Mouse (Mus musculus) forebrain, embryonic 10.5 days (tissue): ENCODE measurements around the gene Eci2. TPM values are rescaled to one million over a fixed set of nuclear protein-coding genes. Genes with fewer than 3 reads are reported as not detected.
"Not testable (repeated sequence)": the region's sequence is repeated elsewhere in the genome, so short reads cannot be mapped to it uniquely, and the experiment has no call there.

Experiments
- DNase-seq: peaks from one replicate; pipeline ENCODE4 v3.0.0-alpha.2; 2017; ENCODE audit warnings: low spot score; ENCODE audit errors: extremely low spot score
- H3K27ac ChIP-seq: fragments of 300-500 bp; sonication (generic); 2 replicates; pipeline ENCODE4 v1.5.1; 2016; ENCODE audit warnings: mild to moderate bottlenecking
- H3K27me3 ChIP-seq: fragments of 300-500 bp; sonication (generic); 2 replicates; pipeline ENCODE4 v1.6.1; 2016; ENCODE audit warnings: mild to moderate bottlenecking; ENCODE audit not compliant: poor library complexity, severe bottlenecking
- H3K36me3 ChIP-seq: fragments of 300-500 bp; sonication (generic); replicated peaks from 2 replicates; pipeline ENCODE4 v1.6.1; 2016; ENCODE audit warnings: mild to moderate bottlenecking, moderate library complexity
- H3K4me1 ChIP-seq: fragments of 300-500 bp; sonication (generic); 2 replicates; pipeline ENCODE4 v1.6.1; 2016
- H3K4me3 ChIP-seq: fragments of 300-500 bp; sonication (generic); 2 replicates; pipeline ENCODE4 v1.5.1; 2016; ENCODE audit warnings: mild to moderate bottlenecking, moderate library complexity
- H3K9me3 ChIP-seq: fragments of 300-500 bp; sonication (generic); 2 replicates; pipeline ENCODE4 v1.6.1; 2016; ENCODE audit warnings: mild to moderate bottlenecking, moderate library complexity
- WGBS: fragments of 180-500 bp; shearing (Covaris S2); methylation state at CpG from one replicate; pipeline ENCODE4 v1.1.7; 2016; 5-methylcytosine and 5-hydroxymethylcytosine counted together
- polyA plus RNA-seq: library from polyadenylated mRNA; unstranded; fragments of >200 nt; fragmentation: Nextera tagmentation; extraction: Ambion mirVana; gene quantifications from 2 replicates; pipeline ENCODE4 v1.2.1, GENCODE M21; 2016

Eci2 gene
- polyA plus RNA-seq, 1 experiment from 2014 or later = 86.4 TPM

DNA sequence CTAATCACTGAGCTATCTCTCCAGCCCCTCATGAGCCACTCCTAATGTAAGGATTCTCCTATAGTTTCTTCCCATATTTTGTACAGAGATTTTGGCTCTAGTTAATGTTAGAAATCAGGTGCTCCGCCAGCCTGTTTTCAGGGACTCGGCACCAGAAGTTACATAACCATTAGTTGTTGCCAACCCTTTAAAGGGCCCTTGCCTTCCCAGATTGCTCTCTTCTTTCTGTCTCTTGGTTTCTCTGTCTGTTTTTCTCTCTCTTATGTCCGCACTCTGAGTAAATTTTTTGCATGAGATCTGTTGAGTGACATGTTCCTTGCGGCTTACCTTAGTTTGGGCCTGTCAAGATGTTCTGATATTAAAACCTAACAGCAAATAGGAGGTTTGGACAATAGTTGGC is 50.8 kb downstream of the Eci2 start:
- H3K27me3 ChIP-seq = no peaks in the 10 kb centered on the region
- H3K36me3 ChIP-seq = peaks cover 49% of the 10 kb centered on the region
- no peaks in the 10 kb centered on the region for H3K4me1 ChIP-seq
- no peaks in the 10 kb centered on the region for H3K9me3 ChIP-seq
- H3K27ac ChIP-seq = no peak overlapping the region
- DNase-seq = no peak
- H3K4me3 ChIP-seq = no peak overlapping the region
- WGBS = 89% methylated on average over 4 of the region's 4 CpGs

DNA sequence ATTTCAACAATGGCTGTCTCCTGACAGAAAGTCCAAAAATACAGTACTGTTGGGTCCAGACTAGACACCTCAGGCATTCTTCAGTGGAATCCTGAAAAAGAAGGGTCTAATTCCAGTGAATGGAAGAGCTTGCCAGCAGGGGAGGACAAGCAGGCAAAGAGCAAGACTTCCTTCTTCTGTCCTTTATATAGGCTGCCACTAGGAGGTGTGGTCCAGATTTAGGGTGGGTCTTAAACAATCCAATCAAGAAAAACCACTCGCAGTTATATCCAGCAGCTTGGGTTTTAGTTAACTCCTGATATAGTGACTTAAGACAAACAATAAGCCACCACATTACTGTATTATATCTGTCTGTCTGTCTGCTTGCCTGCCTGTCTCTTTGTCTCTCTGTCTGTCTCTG is 53.1 kb downstream of the Eci2 start:
- 65% methylated on average over 1 of the region's 1 CpGs for WGBS
- Histone ChIP-seq H3K9me3 (no peaks in the 10 kb centered on the region), H3K36me3 (peaks cover 26% of the 10 kb centered on the region), H3K4me1 (no peaks in the 10 kb centered on the region), H3K4me3 (no peak overlapping the region), H3K27ac (no peak overlapping the region), H3K27me3 (no peaks in the 10 kb centered on the region)
- DNase-seq = no peak

DNA sequence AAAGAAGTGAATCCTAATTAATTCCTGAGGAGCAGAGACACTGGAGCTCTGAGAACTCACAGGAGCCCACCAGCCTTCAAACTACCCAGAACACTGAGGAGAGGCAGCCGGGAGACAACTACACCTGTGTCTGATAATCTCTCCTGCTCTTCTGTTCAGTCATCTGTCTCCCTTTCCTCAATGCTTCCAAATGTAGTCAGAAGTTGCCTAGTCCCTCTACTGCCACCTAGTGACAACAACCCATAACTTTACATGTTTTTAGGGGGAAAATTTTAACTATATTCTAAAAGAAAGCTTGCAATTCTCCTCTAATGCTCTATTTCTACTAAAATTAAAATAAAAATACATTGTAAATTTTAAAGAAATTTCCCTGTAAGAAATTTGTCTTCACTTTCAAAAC is 53.7 kb downstream of the Eci2 start:
- Histone ChIP-seq H3K27me3 (no peaks in the 10 kb centered on the region), H3K9me3 (no peaks in the 10 kb centered on the region), H3K4me1 (no peaks in the 10 kb centered on the region), H3K4me3 (no peak overlapping the region), H3K36me3 (peaks cover 20% of the 10 kb centered on the region), H3K27ac (no peak overlapping the region)
- 45% methylated on average over 1 of the region's 1 CpGs for WGBS
- no peak for DNase-seq

DNA sequence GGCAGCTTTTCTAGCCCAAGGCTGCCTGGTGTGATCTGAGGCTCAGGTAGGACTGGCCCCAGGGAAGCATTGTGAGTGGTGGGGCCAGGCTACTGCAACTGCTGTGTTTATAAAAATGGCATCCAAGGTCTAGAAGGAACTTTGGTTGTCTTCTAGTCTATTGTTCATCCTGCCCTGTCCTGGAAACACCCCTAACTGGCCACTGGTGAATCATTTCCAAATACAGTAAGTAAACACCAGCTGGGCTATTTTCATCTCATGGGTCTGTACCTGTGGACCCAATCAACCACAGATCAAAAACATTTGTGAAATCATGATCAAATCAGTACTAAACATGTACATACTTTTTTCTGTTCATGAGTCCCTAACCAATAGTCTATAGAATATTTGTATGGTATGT is 54.4 kb downstream of the Eci2 start:
- not testable (repeated sequence) for DNase-seq, H3K4me3 ChIP-seq, H3K27ac ChIP-seq, H3K4me1 ChIP-seq, H3K27me3 ChIP-seq, H3K9me3 ChIP-seq
- H3K36me3 ChIP-seq = peaks cover 13% of the 10 kb centered on the region

DNA sequence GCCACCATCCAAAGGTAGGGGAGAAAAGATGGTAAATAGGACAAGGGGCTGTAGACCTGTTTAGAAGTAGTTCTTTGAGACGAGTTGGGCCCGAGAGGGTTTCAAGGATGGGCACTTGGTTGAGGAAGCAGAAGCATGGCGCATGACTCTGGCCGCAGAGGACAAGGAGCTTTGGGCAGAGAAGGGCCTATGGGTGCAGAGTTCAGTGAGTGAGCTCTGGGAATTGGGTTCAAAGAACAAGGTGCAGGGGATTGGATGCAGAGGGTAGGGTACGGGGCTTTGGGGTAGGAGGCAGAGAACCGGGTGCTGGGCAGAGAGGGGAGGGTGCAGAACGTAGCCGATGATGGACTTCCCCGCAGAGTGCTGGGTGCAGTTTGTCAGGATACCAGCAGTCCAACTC is 61.2 kb downstream of the Eci2 start:
- whole genome bisulfite sequencing = 71% methylated on average over 9 of the region's 9 CpGs
- peaks cover 47% of the 10 kb centered on the region for H3K27me3 ChIP-seq
- H3K4me1 ChIP-seq = peaks cover 17% of the 10 kb centered on the region
- not testable (repeated sequence) for DNase-seq, H3K27ac ChIP-seq, H3K4me3 ChIP-seq, H3K9me3 ChIP-seq, H3K36me3 ChIP-seq

DNA sequence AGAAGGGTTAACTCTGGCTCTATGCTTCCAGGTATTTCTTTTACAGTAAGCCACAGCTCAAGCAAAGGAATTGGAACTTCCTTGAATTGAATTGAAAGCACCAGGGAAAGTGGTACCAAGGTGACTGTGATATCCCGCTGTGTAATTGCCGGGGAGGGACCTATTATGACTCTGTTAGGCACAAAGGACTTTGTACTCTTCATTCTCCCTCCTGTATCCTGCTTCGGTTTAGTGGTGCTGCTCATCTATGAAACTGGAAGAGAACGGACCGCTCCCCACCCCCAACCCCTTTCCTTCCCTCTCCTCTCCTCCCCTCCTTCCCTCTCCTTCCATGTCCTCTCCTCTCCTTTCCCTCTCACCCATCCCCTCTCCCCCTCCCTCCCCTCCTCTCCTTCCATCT is 62.0 kb downstream of the Eci2 start:
- H3K27me3 ChIP-seq = peaks cover 47% of the 10 kb centered on the region
- peaks cover 17% of the 10 kb centered on the region for H3K4me1 ChIP-seq
- H3K36me3 ChIP-seq = no peaks in the 10 kb centered on the region
- peak overlapping the region; percentile 60 for H3K4me3 ChIP-seq
- WGBS = 17% methylated on average over 5 of the region's 5 CpGs
- H3K27ac ChIP-seq = no peak overlapping the region
- no peak for DNase-seq
- no peaks in the 10 kb centered on the region for H3K9me3 ChIP-seq

DNA sequence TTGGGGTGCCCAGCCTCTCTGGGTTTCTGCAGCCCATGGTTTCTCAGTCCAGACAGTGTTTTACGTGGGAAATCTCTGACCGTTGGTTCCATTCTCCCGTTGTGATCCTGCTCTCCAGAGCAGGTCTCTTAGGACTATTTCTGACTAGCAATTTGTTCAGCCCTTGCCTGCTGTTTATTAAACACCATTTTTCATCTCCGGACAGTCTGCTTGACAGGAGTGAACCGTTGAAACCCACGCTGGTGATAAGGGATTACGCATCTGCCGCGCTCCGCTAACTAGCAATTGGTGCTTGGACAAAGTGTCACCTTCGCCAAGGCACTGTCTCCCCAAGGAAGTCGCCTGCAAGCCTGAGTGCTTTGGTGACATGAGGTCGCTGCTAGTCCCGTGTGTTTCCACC is 62.5 kb downstream of the Eci2 start:
- WGBS = 7% methylated on average over 14 of the region's 14 CpGs
- Histone ChIP-seq H3K9me3 (no peaks in the 10 kb centered on the region), H3K4me1 (peaks cover 17% of the 10 kb centered on the region), H3K36me3 (no peaks in the 10 kb centered on the region), H3K27ac (no peak overlapping the region), H3K27me3 (peaks cover 47% of the 10 kb centered on the region), H3K4me3 (peak overlapping the region; percentile 60)
- peak; percentile 18 for DNase-seq

DNA sequence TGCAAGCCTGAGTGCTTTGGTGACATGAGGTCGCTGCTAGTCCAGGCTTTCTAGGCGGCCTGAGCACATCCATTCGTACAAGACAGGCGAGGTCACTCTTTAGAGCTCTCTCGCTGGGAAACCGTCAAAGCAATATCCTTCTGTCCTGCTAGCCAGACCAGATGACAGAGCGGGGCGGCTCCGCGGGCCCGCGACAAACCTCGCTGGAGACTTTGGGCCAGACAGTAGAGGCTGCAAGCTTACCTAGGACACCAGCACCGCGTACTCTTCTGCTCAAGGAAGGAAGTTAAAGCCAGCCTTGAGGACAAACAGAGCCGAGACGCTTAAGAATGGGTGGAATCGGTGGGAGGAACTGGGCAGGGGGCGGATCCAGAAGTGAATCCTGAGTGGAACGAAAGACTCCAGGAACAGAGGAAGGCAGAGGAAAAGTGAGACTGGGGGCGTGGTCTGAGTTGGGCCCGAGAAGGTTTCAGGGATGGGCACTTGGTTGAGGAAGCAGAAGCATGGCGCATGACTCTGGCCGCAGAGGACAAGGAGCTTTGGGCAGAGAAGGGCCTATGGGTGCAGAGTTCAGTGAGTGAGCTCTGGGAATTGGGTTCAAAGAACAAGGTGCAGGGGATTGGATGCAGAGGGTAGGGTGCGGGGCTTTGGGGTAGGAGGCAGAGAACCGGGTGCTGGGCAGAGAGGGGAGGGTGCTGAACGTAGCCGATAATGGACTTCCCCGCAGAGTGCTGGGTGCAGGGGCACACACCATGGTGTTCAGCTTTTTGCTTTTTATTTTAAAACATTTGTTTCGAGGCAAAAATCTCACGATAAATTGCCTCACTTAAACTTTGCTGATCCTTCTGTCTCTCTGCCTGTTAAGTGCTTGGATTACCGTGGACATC is 63.1 kb downstream of the Eci2 start, which contains the start of gene Eci3:
Gene Eci3 (minus strand): TSS at position 300 of the 887 bp plus-strand sequence.
- Histone ChIP-seq H3K4me3 (peak within 1 kb of the TSS; percentile 60), H3K36me3 (no peaks in the 10 kb centered on the region), H3K9me3 (no peaks in the 10 kb centered on the region; the same call in 1 of the 2 replicates), H3K27ac (no peak within 1 kb of the TSS; the same call in 1 of the 2 replicates), H3K4me1 (peaks cover 17% of the 10 kb centered on the region), H3K27me3 (peaks cover 47% of the 10 kb centered on the region)
- WGBS = 2% methylated on average over 32 of the region's 32 CpGs
- DNase-seq = peak; percentile 44

DNA sequence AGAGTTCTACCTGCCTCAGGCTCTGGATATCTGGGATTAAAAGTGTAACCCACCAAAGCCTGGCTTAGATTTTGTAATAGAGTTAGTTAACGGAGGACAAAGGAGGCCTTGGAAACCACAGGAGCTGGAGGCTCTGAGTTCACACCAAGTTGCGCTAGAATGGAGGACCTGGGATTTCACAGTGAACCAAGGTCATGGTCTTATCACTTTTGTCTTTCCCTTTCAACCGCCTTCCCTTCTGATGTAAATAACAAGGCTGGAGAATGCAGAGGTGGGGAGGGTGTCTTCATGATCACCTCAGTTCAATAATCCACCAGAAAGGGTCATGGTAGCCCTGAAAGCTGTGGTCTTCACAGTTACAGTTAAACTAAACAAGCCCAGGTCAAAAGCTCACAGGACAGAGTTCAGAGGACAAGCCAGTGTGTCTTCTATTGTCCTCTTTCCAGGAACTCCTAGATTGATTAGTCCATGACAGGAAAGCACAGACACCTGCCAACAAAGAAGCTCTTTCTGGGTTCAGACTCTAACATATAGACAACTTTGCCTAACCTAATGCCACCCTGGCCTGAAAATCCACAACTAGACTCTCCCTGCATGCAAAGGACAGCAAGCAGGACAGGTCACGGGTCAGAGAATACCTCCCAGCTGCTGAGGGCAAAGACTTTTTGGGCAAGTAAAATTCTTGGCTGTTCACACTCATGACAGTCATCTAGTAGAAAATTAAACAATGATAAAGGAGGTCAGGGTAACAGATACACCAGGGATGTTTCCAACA is 65.7 kb downstream of the Eci2 start:
- H3K27me3 ChIP-seq = peaks cover 41% of the 10 kb centered on the region
- peaks cover 17% of the 10 kb centered on the region for H3K4me1 ChIP-seq
- no peak for DNase-seq
- H3K27ac ChIP-seq = no peak overlapping the region
- H3K4me3 ChIP-seq = no peak overlapping the region
- 83% methylated on average over 4 of the region's 4 CpGs for WGBS
- no peaks in the 10 kb centered on the region for H3K36me3 ChIP-seq
- no peaks in the 10 kb centered on the region; the same call in 1 of the 2 replicates for H3K9me3 ChIP-seq

DNA sequence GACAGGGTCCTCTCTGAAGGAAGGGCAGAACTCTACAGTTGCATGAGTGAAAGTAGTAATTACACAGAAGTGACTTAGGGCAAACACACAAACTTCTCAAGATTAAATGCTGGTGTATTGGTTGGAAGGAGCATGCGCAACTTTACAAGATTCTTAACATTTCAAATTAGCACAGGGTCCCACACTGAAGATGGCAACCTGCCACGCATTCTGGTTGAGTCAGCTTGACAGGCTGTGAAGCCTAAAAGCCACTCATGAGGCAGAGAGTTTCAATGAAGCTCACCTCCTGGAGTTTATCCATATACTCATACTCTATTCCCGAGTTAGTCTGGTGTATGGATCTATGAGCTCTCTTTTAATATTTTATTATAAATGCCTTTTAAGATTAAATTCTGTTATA is 68.7 kb downstream of the Eci2 start:
- WGBS = 85% methylated on average over 3 of the region's 3 CpGs
- H3K4me3 ChIP-seq, H3K9me3 ChIP-seq, H3K36me3 ChIP-seq, H3K4me1 ChIP-seq, H3K27ac ChIP-seq, DNase-seq: not testable (repeated sequence)
- peaks cover 11% of the 10 kb centered on the region for H3K27me3 ChIP-seq

DNA sequence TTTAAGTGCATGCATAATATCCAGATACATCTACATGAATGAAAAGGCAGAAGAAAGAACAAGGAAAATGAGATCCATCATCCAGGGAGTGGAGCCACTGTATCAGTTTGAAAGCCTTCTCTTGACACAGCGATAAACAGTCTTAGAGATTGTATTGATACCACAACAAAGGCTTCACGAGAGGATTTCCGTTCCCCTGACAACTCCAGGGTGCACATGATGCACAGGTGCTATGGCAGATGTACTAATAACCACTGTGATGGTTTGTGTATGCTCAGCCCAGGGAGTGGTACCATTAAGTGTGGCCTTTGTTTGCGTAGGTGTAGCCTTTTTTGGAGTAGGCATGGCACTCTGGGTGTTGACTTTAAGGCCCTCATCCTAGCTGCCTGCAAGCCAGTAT is 70.0 kb downstream of the Eci2 start:
- H3K27me3 ChIP-seq = peaks cover 3% of the 10 kb centered on the region; the same call in 1 of the 2 replicates
- WGBS = 88% methylated on average over 4 of the region's 4 CpGs

DNA sequence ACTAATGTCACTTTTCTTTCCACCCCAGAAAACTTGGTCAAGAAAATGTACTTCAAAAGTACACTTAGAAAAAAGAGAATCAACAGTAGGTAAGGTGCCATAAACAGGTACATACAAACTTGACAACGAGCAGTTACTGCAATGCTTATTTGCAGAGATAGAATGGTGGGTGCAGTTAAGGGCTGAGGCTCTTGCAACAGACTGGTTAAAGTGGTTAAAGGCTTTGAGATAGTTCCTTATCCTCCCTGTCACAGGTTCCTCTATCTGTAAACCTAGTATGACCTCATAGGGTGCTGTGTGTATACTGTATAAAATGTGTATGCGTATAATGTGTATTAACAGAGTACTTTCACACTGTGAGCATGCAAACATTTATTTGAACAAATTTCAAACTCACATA is 75.5 kb downstream of the Eci2 start:
- not testable (repeated sequence) for H3K36me3 ChIP-seq, H3K9me3 ChIP-seq, H3K27me3 ChIP-seq, H3K4me1 ChIP-seq, H3K27ac ChIP-seq, H3K4me3 ChIP-seq, DNase-seq
- 94% methylated on average over 2 of the region's 2 CpGs for WGBS

More for the DNA sequence above, 70.0 kb downstream of the Eci2 start:
- H3K4me1 ChIP-seq = no peaks in the 10 kb centered on the region
- H3K4me3 ChIP-seq = no peak overlapping the region
- no peaks in the 10 kb centered on the region; the same call in 1 of the 2 replicates for H3K9me3 ChIP-seq
- H3K27ac ChIP-seq = no peak overlapping the region
- no peaks in the 10 kb centered on the region for H3K36me3 ChIP-seq
- no peak for DNase-seq

DNA sequence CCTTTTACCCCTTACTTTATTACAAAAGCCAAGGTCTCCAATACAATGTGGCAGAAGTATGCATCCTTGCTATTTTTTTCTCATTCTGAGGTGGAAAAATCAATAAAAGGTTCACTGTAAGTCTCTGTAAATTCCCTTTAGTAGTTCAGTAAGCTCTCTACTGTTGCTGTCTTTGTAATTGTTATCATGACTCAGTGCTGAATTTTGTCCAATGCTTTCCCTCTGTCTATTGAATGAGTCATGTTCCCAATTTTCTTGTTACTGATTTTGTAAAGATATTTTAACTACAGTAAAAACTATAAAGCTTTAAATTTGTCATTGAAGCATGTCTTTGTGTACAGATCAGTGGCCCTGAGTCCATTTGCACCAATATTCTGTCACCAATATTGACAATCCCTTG is 84.5 kb downstream of the Eci2 start:
- Histone ChIP-seq H3K27me3 (no peaks in the 10 kb centered on the region), H3K27ac (no peak overlapping the region), H3K9me3 (no peaks in the 10 kb centered on the region), H3K36me3 (no peaks in the 10 kb centered on the region), H3K4me1 (no peaks in the 10 kb centered on the region), H3K4me3 (no peak overlapping the region)
- no peak for DNase-seq
